In genomic region chr7:102573174-102573830, GRCm38 (mm10) we compare ENCODE assay signal across 28 mouse cellular contexts. TPM values are rescaled to one million over a fixed set of nuclear protein-coding genes. Genes with fewer than 3 reads are reported as not detected.
A peak's percentile ranks its signal among the peaks of the same experiment; 100 is the strongest.
DNase-seq lines count a peak whose midpoint lies in the region; ATAC-seq and TF ChIP-seq lines count a peak whose summit lies in the region.
"Had no signal": no experiment of that assay in that cellular context is flagged by ENCODE, and none has a peak within 500 bp of the region (broad histone marks: within the 10 kb centered on the region; RNA-seq: fewer than 3 reads in every experiment).

No protein-coding gene starts in this region.

- H3K9me3 ChIP-seq in hindbrain, embryonic 12.5 days (replicated peaks): no peaks in the 10 kb centered on the region
- no peaks in the 10 kb centered on the region for H3K9me3 ChIP-seq in hindbrain, embryonic 14.5 days (ENCODE audit: control insufficient read depth, low read length)
- H3K9me3 ChIP-seq in forebrain, embryonic 16.5 days (ENCODE audit: control insufficient read depth, low read length): no peaks in the 10 kb centered on the region
- H3K9me3 ChIP-seq in midbrain, embryonic 13.5 days: no peaks in the 10 kb centered on the region
- H3K9me3 ChIP-seq: liver, embryonic 15.5 days had no signal

- peak; percentile 43 for DNase-seq in embryo, embryonic 10 days (ENCODE audit: low spot score)
- no peak for DNase-seq in embryo, embryonic 9.5 days (ENCODE audit: extremely low spot score)
- no peak for DNase-seq in hindbrain, embryonic 14.5 days (ENCODE audit: low spot score)
- DNase-seq in cerebellum, postnatal 25 days: no peak
- DNase-seq in gastrocnemius, adult 2 months: no peak
- DNase-seq: adrenal gland, postnatal 25 days; cerebellum, adult 18-20 months; cerebellum, postnatal 36 days; kidney, adult 2 months; kidney, postnatal 10 days; lung, postnatal 10 days; thymus, adult 2 months had no signal

- H3K4me3 ChIP-seq in hindbrain, embryonic 12.5 days: no peak overlapping the region
- H3K4me3 ChIP-seq in hindbrain, embryonic 14.5 days (replicated peaks; ENCODE audit: low read length): no peak overlapping the region
- no peak overlapping the region for H3K4me3 ChIP-seq in forebrain, embryonic 16.5 days (replicated peaks; ENCODE audit: low read length)
- H3K4me3 ChIP-seq in midbrain, embryonic 13.5 days (replicated peaks): no peak overlapping the region
- H3K4me3 ChIP-seq in gastrocnemius, adult 2 months: no peak overlapping the region
- H3K4me3 ChIP-seq: liver, embryonic 15.5 days had no signal

- H3K27ac ChIP-seq in hindbrain, embryonic 12.5 days: no peak overlapping the region
- no peak overlapping the region for H3K27ac ChIP-seq in hindbrain, embryonic 14.5 days
- no peak overlapping the region for H3K27ac ChIP-seq in forebrain, embryonic 16.5 days (ENCODE audit: low read length)
- peak overlapping the region; percentile 6; the same call in 1 of the 2 replicates for H3K27ac ChIP-seq in midbrain, embryonic 13.5 days
- H3K27ac ChIP-seq in gastrocnemius, adult 2 months: no peak overlapping the region
- H3K27ac ChIP-seq: liver, embryonic 15.5 days had no signal

- H3K4me1 ChIP-seq in hindbrain, embryonic 12.5 days: 0 out of 2 replicates have a peak, but pooled peaks cover 3% of the 10 kb centered on the region
- no peaks in the 10 kb centered on the region for H3K4me1 ChIP-seq in hindbrain, embryonic 14.5 days (replicated peaks; ENCODE audit: control insufficient read depth, insufficient read depth, low read length)
- H3K4me1 ChIP-seq in forebrain, embryonic 16.5 days (replicated peaks; ENCODE audit: control insufficient read depth, insufficient read depth, low read length): peaks cover 3% of the 10 kb centered on the region; the same call in 1 of the 2 replicates
- peaks cover 13% of the 10 kb centered on the region for H3K4me1 ChIP-seq in midbrain, embryonic 13.5 days (replicated peaks)
- H3K4me1 ChIP-seq: liver, embryonic 15.5 days had no signal

- WGBS in hindbrain, embryonic 12.5 days: 80% methylated on average over 3 of the region's 3 CpGs
- 60% methylated on average over 3 of the region's 3 CpGs for WGBS in hindbrain, embryonic 14.5 days
- 58% methylated on average over 3 of the region's 3 CpGs for WGBS in forebrain, embryonic 16.5 days
- WGBS in midbrain, embryonic 13.5 days: 35% methylated on average over 3 of the region's 3 CpGs

- H3K4me2 ChIP-seq in hindbrain, embryonic 12.5 days (replicated peaks): no peak overlapping the region
- H3K4me2 ChIP-seq in hindbrain, embryonic 14.5 days (replicated peaks): no peak overlapping the region
- H3K4me2 ChIP-seq in forebrain, embryonic 16.5 days (ENCODE audit: low read length): no peak overlapping the region
- no peak overlapping the region for H3K4me2 ChIP-seq in midbrain, embryonic 13.5 days (replicated peaks)
- H3K4me2 ChIP-seq: liver, embryonic 15.5 days had no signal

- H3K9ac ChIP-seq in hindbrain, embryonic 12.5 days: no peak overlapping the region
- no peak overlapping the region for H3K9ac ChIP-seq in hindbrain, embryonic 14.5 days
- no peak overlapping the region for H3K9ac ChIP-seq in forebrain, embryonic 16.5 days (replicated peaks; ENCODE audit: low read depth, low read length)
- no peak overlapping the region for H3K9ac ChIP-seq in midbrain, embryonic 13.5 days (replicated peaks)
- H3K9ac ChIP-seq: liver, embryonic 15.5 days had no signal

- no peaks in the 10 kb centered on the region for H3K27me3 ChIP-seq in hindbrain, embryonic 12.5 days
- no peaks in the 10 kb centered on the region for H3K27me3 ChIP-seq in hindbrain, embryonic 14.5 days (ENCODE audit: control insufficient read depth, insufficient read depth, low read length)
- H3K27me3 ChIP-seq in forebrain, embryonic 16.5 days (replicated peaks; ENCODE audit: control insufficient read depth, insufficient read depth, low read length): no peaks in the 10 kb centered on the region
- H3K27me3 ChIP-seq in midbrain, embryonic 13.5 days: no peaks in the 10 kb centered on the region
- H3K27me3 ChIP-seq: liver, embryonic 15.5 days had no signal

- ATAC-seq in hindbrain, embryonic 12.5 days (ENCODE audit: low FRiP score): peak; percentile 40; the same call in 1 of the 2 replicates
- ATAC-seq in hindbrain, embryonic 14.5 days (ENCODE audit: low FRiP score): no peak
- peak; percentile 45; the same call in 1 of the 2 replicates for ATAC-seq in forebrain, embryonic 16.5 days
- peak; percentile 88 for ATAC-seq in midbrain, embryonic 13.5 days
- ATAC-seq: activated CD4-positive, CD25-positive, alpha-beta regulatory T cell, adult 4 months; CD4-positive, CD25-positive, alpha-beta regulatory T cell, adult 4 months had no signal

- no peaks in the 10 kb centered on the region for H3K36me3 ChIP-seq in hindbrain, embryonic 12.5 days
- H3K36me3 ChIP-seq in hindbrain, embryonic 14.5 days (replicated peaks; ENCODE audit: control insufficient read depth, insufficient read depth): no peaks in the 10 kb centered on the region
- no peaks in the 10 kb centered on the region for H3K36me3 ChIP-seq in forebrain, embryonic 16.5 days (ENCODE audit: control insufficient read depth, insufficient read depth)
- no peaks in the 10 kb centered on the region for H3K36me3 ChIP-seq in midbrain, embryonic 13.5 days
- H3K36me3 ChIP-seq: liver, embryonic 15.5 days had no signal

- intact Hi-C loops in gastrocnemius, adult 2 months (cut with DNase I): no loop called here

- TF ChIP-seq CTCF in gastrocnemius, adult 2 months (IDR thresholded peaks at IDR 0.05): no peak

RNA-seq across cellular contexts. Expression of gene Olfr550, which starts 2.1 kb away (rescaled TPM):
- polyA plus RNA-seq in hindbrain, embryonic 12.5 days (2016; fragmentation: Nextera tagmentation; extraction: Ambion mirVana): not detected in 2 replicates
- polyA plus RNA-seq in hindbrain, embryonic 14.5 days (2014; fragmentation: Nextera tagmentation; extraction: Ambion mirVana): not detected in 2 replicates
- polyA plus RNA-seq in forebrain, embryonic 16.5 days (2015; fragmentation: Nextera tagmentation; extraction: Ambion mirVana): not detected in 2 replicates
- polyA plus RNA-seq in midbrain, embryonic 13.5 days (2015; fragmentation: Nextera tagmentation; extraction: Ambion mirVana): not detected in 2 replicates
- under 1 TPM in 1 of 2 experiments, not detected in 1; 0.17 TPM for total RNA-seq in gastrocnemius, adult 2 months (2021)
- total RNA-seq: adrenal gland, postnatal 25 days; ES-E14 had no signal
- polyA plus RNA-seq: CD4-positive, CD25-positive, alpha-beta regulatory T cell, adult 4 months; heart, postnatal 0 days; kidney, adult 2 months; limb, embryonic 14.5 days; liver, embryonic 15.5 days; neural tube, embryonic 14.5 days; stomach, embryonic 16.5 days; thymus, adult 2 months had no signal

RNA-seq across cellular contexts. Expression of gene Trim21, which starts 8.0 kb away (rescaled TPM):
- 0.26 and 0.41 TPM in 2 replicates for polyA plus RNA-seq in hindbrain, embryonic 12.5 days (2016; fragmentation: Nextera tagmentation; extraction: Ambion mirVana)
- 0.11 and 0.57 TPM in 2 replicates for polyA plus RNA-seq in hindbrain, embryonic 14.5 days (2014; fragmentation: Nextera tagmentation; extraction: Ambion mirVana)
- 0.41 TPM in 1 of 2 replicates, not detected in the other for polyA plus RNA-seq in forebrain, embryonic 16.5 days (2015; fragmentation: Nextera tagmentation; extraction: Ambion mirVana)
- polyA plus RNA-seq in midbrain, embryonic 13.5 days (2015; fragmentation: Nextera tagmentation; extraction: Ambion mirVana): 0.17 TPM in 1 of 2 replicates, not detected in the other
- total RNA-seq in gastrocnemius, adult 2 months (2021): 1 to 10 TPM; 2.4 to 3.4 TPM

RNA-seq across cellular contexts. Expression of gene Olfr551, which starts 18.4 kb away (rescaled TPM):
- not detected in 2 replicates for polyA plus RNA-seq in hindbrain, embryonic 12.5 days (2016; fragmentation: Nextera tagmentation; extraction: Ambion mirVana)
- not detected in 2 replicates for polyA plus RNA-seq in hindbrain, embryonic 14.5 days (2014; fragmentation: Nextera tagmentation; extraction: Ambion mirVana)
- not detected in 2 replicates for polyA plus RNA-seq in forebrain, embryonic 16.5 days (2015; fragmentation: Nextera tagmentation; extraction: Ambion mirVana)
- not detected in 2 replicates for polyA plus RNA-seq in midbrain, embryonic 13.5 days (2015; fragmentation: Nextera tagmentation; extraction: Ambion mirVana)
- total RNA-seq in gastrocnemius, adult 2 months (2021): not detected
- total RNA-seq: adrenal gland, postnatal 25 days; ES-E14; gastrocnemius, postnatal 4 days; layer of hippocampus, adult 18-20 months; left cerebral cortex, postnatal 25 days; megakaryocyte progenitor cell, adult 5-6 weeks had no signal
- polyA plus RNA-seq: CD4-positive, CD25-positive, alpha-beta regulatory T cell, adult 4 months; heart, postnatal 0 days; kidney, adult 2 months; limb, embryonic 14.5 days; liver, embryonic 15.5 days; neural tube, embryonic 14.5 days; stomach, embryonic 16.5 days; thymus, adult 2 months had no signal

RNA-seq across cellular contexts. Expression of gene Olfr549, which starts 23.6 kb away (rescaled TPM):
- not detected in 2 replicates for polyA plus RNA-seq in hindbrain, embryonic 12.5 days (2016; fragmentation: Nextera tagmentation; extraction: Ambion mirVana)
- not detected in 2 replicates for polyA plus RNA-seq in hindbrain, embryonic 14.5 days (2014; fragmentation: Nextera tagmentation; extraction: Ambion mirVana)
- polyA plus RNA-seq in forebrain, embryonic 16.5 days (2015; fragmentation: Nextera tagmentation; extraction: Ambion mirVana): not detected in 2 replicates
- not detected in 2 replicates for polyA plus RNA-seq in midbrain, embryonic 13.5 days (2015; fragmentation: Nextera tagmentation; extraction: Ambion mirVana)
- total RNA-seq in gastrocnemius, adult 2 months (2021): not detected
- total RNA-seq: adrenal gland, postnatal 25 days; ES-E14; gastrocnemius, postnatal 4 days; layer of hippocampus, adult 18-20 months; left cerebral cortex, postnatal 25 days; megakaryocyte progenitor cell, adult 5-6 weeks had no signal
- polyA plus RNA-seq: activated CD4-positive, CD25-positive, alpha-beta regulatory T cell, adult 4 months; CD4-positive, CD25-positive, alpha-beta regulatory T cell, adult 4 months; embryonic facial prominence, embryonic 14.5 days; heart, postnatal 0 days; kidney, adult 2 months; limb, embryonic 14.5 days; liver, embryonic 15.5 days; neural tube, embryonic 14.5 days; stomach, embryonic 16.5 days; thymus, adult 2 months had no signal

RNA-seq across cellular contexts. Expression of gene Olfr552, which starts 24.3 kb away (rescaled TPM):
- polyA plus RNA-seq in hindbrain, embryonic 12.5 days (2016; fragmentation: Nextera tagmentation; extraction: Ambion mirVana): not detected in 2 replicates
- not detected in 2 replicates for polyA plus RNA-seq in hindbrain, embryonic 14.5 days (2014; fragmentation: Nextera tagmentation; extraction: Ambion mirVana)
- not detected in 2 replicates for polyA plus RNA-seq in forebrain, embryonic 16.5 days (2015; fragmentation: Nextera tagmentation; extraction: Ambion mirVana)
- not detected in 2 replicates for polyA plus RNA-seq in midbrain, embryonic 13.5 days (2015; fragmentation: Nextera tagmentation; extraction: Ambion mirVana)
- total RNA-seq in gastrocnemius, adult 2 months (2021): under 1 TPM; 0.06 to 0.20 TPM
- total RNA-seq: adrenal gland, postnatal 25 days; ES-E14; gastrocnemius, postnatal 4 days had no signal
- polyA plus RNA-seq: activated CD4-positive, CD25-positive, alpha-beta regulatory T cell, adult 4 months; embryonic facial prominence, embryonic 14.5 days; heart, postnatal 0 days; kidney, adult 2 months; limb, embryonic 14.5 days; liver, embryonic 15.5 days; neural tube, embryonic 14.5 days; stomach, embryonic 16.5 days; thymus, adult 2 months had no signal
